Mouse (Mus musculus) embryonic fibroblast, embryonic 13.5 days (primary cell): ENCODE results near the gene Fah.

Experiments
- CTCF ChIP-seq: IDR thresholded peaks from 2 replicates; pipeline ENCODE4 v1.5.1; 2011; ENCODE audit warnings: mild to moderate bottlenecking, control low read depth, low read length, moderate library complexity, borderline replicate concordance; ENCODE audit not compliant: insufficient read depth
- POLR2A ChIP-seq: IDR thresholded peaks from 2 replicates; pipeline ENCODE4 v1.6.1; 2011; ENCODE audit warnings: low read depth, mild to moderate bottlenecking, control low read depth, low read length, moderate library complexity

- TF ChIP-seq POLR2A (no peak), CTCF (no peak)
Observed at GRCm38 (mm10) chr7:84594087-84594916, 12.2 kb downstream of the Fah start.
